Mouse (Mus musculus): ENCODE results near the gene Ccna1. TPM values are rescaled to one million over a fixed set of nuclear protein-coding genes. Genes with fewer than 3 reads are reported as not detected.
A peak's percentile ranks its signal among the peaks of the same experiment; 100 is the strongest.

Ccna1 gene
- polyA plus RNA-seq, 1 experiment from 2014 or later = 0.32 TPM

DNA sequence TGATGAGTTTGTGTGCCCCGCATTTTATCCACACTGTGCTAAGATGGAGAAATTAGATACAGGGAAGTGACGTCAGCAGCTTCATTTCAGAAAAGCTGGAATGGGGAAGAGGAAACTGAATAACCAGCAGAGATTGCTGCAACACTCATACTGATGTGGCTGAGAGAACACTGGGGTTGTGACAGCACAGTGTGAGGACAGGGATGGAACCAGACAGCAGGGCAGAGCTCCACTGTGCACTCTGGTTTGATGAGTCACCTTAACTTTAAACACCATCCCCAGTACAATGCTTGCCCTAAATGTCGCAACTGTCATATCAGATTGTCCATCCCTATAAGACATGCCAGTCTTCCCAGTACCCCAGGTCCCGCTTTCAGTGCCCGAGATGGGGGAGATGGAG lies 17.7 kb downstream of the Ccna1 start:
- no peak overlapping the region for H3K9ac ChIP-seq (ENCODE audit: low read length)
- no peaks in the 10 kb centered on the region for H3K4me1 ChIP-seq (replicated peaks; ENCODE audit: control insufficient read depth, insufficient read depth)
- no peak for ATAC-seq (ENCODE audit: low FRiP score, low TSS enrichment)
- no peak overlapping the region for H3K4me3 ChIP-seq (ENCODE audit: low read depth, low read length)
- H3K36me3 ChIP-seq (ENCODE audit: control insufficient read depth, insufficient read depth, low read length) = no peaks in the 10 kb centered on the region
- H3K27ac ChIP-seq (replicated peaks) = no peak overlapping the region
- no peak overlapping the region for H3K4me2 ChIP-seq (replicated peaks; ENCODE audit: low read depth)
- no peaks in the 10 kb centered on the region for H3K27me3 ChIP-seq (ENCODE audit: control insufficient read depth, insufficient read depth, low read length)
- WGBS = 83% methylated on average over 5 of the region's 5 CpGs
- DNase-seq (ENCODE audit: low spot score) = no peak
- H3K9me3 ChIP-seq (ENCODE audit: control insufficient read depth, low read length) = no peaks in the 10 kb centered on the region
- TF ChIP-seq CTCF (IDR thresholded peaks at IDR 0.05; ENCODE audit: low read depth) = no peak
- TF ChIP-seq EP300 (optimal IDR thresholded peaks at IDR 0.05) = no peak

DNA sequence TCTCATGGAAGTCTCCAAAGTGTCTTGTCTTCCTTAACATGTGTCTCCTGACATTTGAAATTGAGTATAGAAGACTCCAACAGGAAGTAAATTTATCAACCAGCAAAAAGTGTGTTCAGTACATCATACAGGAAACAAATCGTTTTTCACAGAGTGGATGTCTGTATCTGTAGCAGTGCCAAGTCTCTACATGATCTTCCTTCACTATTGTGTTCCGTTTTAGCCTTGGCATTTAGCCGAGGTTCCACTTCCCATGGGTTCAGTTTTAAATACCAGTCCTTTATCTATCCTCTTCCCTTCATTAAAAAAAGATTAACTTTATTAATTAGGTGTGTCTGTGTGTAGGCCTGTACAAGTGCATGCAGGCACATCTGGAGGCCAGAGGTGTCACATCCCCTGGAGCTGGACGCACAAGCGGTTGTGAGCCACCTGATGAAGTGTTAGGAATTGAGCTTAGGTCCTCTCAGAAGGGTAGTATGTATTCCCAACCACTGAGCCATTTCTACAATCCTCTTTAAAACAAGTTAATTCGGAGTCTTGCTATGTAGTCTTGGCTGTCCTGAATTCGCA lies 27.9 kb downstream of the Ccna1 start:
- no peaks in the 10 kb centered on the region for H3K36me3 ChIP-seq (ENCODE audit: control insufficient read depth, insufficient read depth, low read length)
- H3K4me1 ChIP-seq (replicated peaks; ENCODE audit: control insufficient read depth, insufficient read depth) = no peaks in the 10 kb centered on the region
- H3K27ac ChIP-seq (replicated peaks) = no peak overlapping the region
- H3K9ac ChIP-seq (ENCODE audit: low read length) = no peak overlapping the region
- no peak for ATAC-seq (ENCODE audit: low FRiP score, low TSS enrichment)
- no peak overlapping the region for H3K4me2 ChIP-seq (replicated peaks; ENCODE audit: low read depth)
- WGBS = 72% methylated on average over 7 of the region's 7 CpGs
- no peaks in the 10 kb centered on the region for H3K9me3 ChIP-seq (ENCODE audit: control insufficient read depth, low read length)
- no peak for DNase-seq (ENCODE audit: low spot score)
- H3K4me3 ChIP-seq (ENCODE audit: low read depth, low read length) = no peak overlapping the region
- TF ChIP-seq EP300 (optimal IDR thresholded peaks at IDR 0.05) = no peak
- TF ChIP-seq CTCF (IDR thresholded peaks at IDR 0.05; ENCODE audit: low read depth) = no peak
- no peaks in the 10 kb centered on the region for H3K27me3 ChIP-seq (ENCODE audit: control insufficient read depth, insufficient read depth, low read length)

DNA sequence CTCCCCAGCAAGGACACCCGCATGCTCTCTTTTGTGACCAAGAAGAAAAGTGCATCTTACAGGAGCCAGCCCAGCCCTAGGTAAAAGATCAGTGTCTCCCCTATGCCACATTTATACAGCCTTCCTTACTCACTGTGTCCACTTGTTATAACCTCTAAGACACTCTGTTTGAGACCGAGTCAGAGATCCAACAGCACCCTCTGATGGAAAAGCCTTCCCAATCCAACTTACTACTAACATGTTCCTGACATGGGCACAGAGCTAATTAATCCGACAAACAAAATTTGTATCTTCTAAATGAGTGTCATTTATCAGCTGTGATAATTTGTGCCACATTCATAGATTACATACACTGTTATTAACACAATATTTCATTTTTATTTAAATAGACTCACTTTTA lies 29.8 kb downstream of the Ccna1 start:
- Histone ChIP-seq H3K4me2 (replicated peaks; ENCODE audit: low read depth) (no peak overlapping the region), H3K9me3 (ENCODE audit: control insufficient read depth, low read length) (no peaks in the 10 kb centered on the region), H3K4me3 (ENCODE audit: low read depth, low read length) (no peak overlapping the region), H3K36me3 (ENCODE audit: control insufficient read depth, insufficient read depth, low read length) (no peaks in the 10 kb centered on the region), H3K4me1 (replicated peaks; ENCODE audit: control insufficient read depth, insufficient read depth) (no peaks in the 10 kb centered on the region), H3K27me3 (ENCODE audit: control insufficient read depth, insufficient read depth, low read length) (no peaks in the 10 kb centered on the region), H3K9ac (ENCODE audit: low read length) (no peak overlapping the region), H3K27ac (replicated peaks) (no peak overlapping the region)
- 78% methylated on average over 3 of the region's 3 CpGs for WGBS
- no peak for ATAC-seq (ENCODE audit: low FRiP score, low TSS enrichment)
- DNase-seq (ENCODE audit: low spot score) = no peak
- TF ChIP-seq EP300 (optimal IDR thresholded peaks at IDR 0.05) = no peak

DNA sequence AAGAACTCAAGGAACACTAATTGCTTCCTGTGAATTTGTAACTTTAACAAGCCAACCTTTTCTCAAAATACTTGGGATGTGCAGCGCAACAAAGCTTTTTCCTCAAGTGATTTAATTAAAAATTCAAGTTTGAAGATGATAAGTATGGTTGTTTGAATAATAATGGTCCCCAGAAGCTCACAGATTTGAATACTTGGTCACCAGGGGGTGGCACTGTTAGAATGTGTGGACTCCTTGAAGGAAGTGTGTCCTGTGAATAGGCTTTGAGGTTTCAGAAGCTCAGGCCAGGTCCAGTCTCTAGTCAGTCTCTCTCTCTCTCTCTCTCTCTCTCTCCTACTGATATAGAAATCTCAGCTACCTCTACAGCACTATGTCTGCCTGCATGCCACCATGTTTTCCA lies 32.0 kb downstream of the Ccna1 start:
- DNase-seq (ENCODE audit: low spot score) = no peak
- peak; percentile 35; the same call in 1 of the 2 replicates for TF ChIP-seq CTCF (IDR thresholded peaks at IDR 0.05; ENCODE audit: low read depth)
- no peak for TF ChIP-seq EP300 (optimal IDR thresholded peaks at IDR 0.05)
- Histone ChIP-seq H3K36me3 (ENCODE audit: control insufficient read depth, insufficient read depth, low read length) (no peaks in the 10 kb centered on the region), H3K27ac (replicated peaks) (no peak overlapping the region), H3K27me3 (ENCODE audit: control insufficient read depth, insufficient read depth, low read length) (no peaks in the 10 kb centered on the region), H3K4me1 (replicated peaks; ENCODE audit: control insufficient read depth, insufficient read depth) (no peaks in the 10 kb centered on the region), H3K4me2 (replicated peaks; ENCODE audit: low read depth) (no peak overlapping the region), H3K9ac (ENCODE audit: low read length) (no peak overlapping the region), H3K9me3 (ENCODE audit: control insufficient read depth, low read length) (no peaks in the 10 kb centered on the region), H3K4me3 (ENCODE audit: low read depth, low read length) (no peak overlapping the region)
- ATAC-seq (ENCODE audit: low FRiP score, low TSS enrichment) = no peak
- WGBS = 100% methylated on average over 1 of the region's 1 CpGs

DNA sequence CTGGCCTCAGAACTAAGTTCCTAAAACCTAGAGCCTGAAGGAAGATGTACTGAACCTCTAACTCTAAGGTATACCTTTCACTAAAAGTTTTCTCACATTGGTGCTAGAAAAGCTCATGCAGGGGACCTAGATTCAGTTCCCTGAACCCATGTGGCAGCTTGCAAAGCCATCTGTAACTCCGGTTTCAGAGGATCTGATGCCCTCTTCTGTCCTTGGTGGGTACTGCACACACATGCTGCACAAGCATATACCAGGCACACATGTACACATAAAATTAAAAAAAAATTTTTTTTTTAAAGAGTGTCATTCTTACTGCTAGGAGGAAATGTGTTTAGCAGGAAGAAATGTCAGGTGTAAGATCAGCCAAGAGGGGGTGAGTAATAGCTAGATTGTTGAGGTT lies 33.1 kb downstream of the Ccna1 start:
- no peak for TF ChIP-seq CTCF (IDR thresholded peaks at IDR 0.05; ENCODE audit: low read depth)
- no peak for TF ChIP-seq EP300 (optimal IDR thresholded peaks at IDR 0.05)
- no peaks in the 10 kb centered on the region for H3K27me3 ChIP-seq (ENCODE audit: control insufficient read depth, insufficient read depth, low read length)
- H3K4me3 ChIP-seq (ENCODE audit: low read depth, low read length) = no peak overlapping the region
- no peak overlapping the region for H3K9ac ChIP-seq (ENCODE audit: low read length)
- H3K27ac ChIP-seq (replicated peaks) = no peak overlapping the region
- no peaks in the 10 kb centered on the region for H3K9me3 ChIP-seq (ENCODE audit: control insufficient read depth, low read length)
- no peak overlapping the region for H3K4me2 ChIP-seq (replicated peaks; ENCODE audit: low read depth)
- H3K4me1 ChIP-seq (replicated peaks; ENCODE audit: control insufficient read depth, insufficient read depth) = no peaks in the 10 kb centered on the region
- DNase-seq (ENCODE audit: low spot score) = no peak
- H3K36me3 ChIP-seq (ENCODE audit: control insufficient read depth, insufficient read depth, low read length) = no peaks in the 10 kb centered on the region
- no peak for ATAC-seq (ENCODE audit: low FRiP score, low TSS enrichment)
- 83% methylated on average over 1 of the region's 1 CpGs for WGBS

DNA sequence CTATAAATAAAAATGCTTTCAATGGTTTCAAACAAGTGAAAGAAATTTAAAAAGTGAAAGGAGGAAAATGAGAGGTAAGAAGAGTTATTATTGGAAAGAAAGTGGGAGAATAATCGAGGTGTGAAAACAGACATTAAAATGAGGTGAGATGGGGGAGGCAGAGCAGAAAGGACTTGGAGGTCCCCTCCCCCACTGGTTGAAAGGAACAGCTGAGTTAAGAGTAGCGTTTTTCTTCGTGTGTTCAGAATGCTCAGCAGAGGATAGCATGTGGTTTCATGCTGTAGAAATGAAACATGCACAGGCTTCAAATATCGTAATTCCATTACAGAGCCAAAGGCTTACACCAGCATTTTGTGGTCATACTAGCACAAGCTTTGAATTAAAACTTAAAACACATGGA lies 42.8 kb downstream of the Ccna1 start:
- ATAC-seq (ENCODE audit: low FRiP score, low TSS enrichment) = no peak
- Histone ChIP-seq H3K4me3 (ENCODE audit: low read depth, low read length) (no peak overlapping the region), H3K9ac (ENCODE audit: low read length) (no peak overlapping the region), H3K9me3 (ENCODE audit: control insufficient read depth, low read length) (no peaks in the 10 kb centered on the region), H3K27ac (replicated peaks) (no peak overlapping the region), H3K4me1 (replicated peaks; ENCODE audit: control insufficient read depth, insufficient read depth) (no peaks in the 10 kb centered on the region), H3K36me3 (ENCODE audit: control insufficient read depth, insufficient read depth, low read length) (no peaks in the 10 kb centered on the region), H3K27me3 (ENCODE audit: control insufficient read depth, insufficient read depth, low read length) (no peaks in the 10 kb centered on the region), H3K4me2 (replicated peaks; ENCODE audit: low read depth) (no peak overlapping the region)
- DNase-seq (ENCODE audit: low spot score) = no peak
- TF ChIP-seq EP300 (optimal IDR thresholded peaks at IDR 0.05) (no peak), CTCF (IDR thresholded peaks at IDR 0.05; ENCODE audit: low read depth) (no peak)
- 69% methylated on average over 4 of the region's 4 CpGs for WGBS
